Comparison of ENCODE assay signal across 36 mouse cellular contexts in the genomic region with DNA sequence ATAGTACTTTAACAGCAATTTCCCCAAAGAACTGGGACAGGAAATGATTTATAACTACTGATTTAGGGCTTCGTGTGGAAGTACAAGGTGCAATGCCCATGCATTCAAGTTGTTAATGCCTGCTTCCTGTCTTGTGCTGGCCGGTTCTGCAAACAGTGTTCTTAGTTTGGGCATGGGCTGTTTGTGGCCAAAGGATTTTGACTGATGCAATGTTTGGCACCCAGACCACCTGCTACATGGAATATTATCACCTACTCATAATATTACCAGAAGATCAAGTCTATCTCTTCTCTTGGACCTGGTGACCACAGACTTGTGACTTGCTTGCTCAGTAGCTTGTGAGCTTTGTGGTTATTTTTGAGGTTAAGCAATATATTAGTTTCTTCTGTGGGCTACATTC. TPM values are rescaled to one million over a fixed set of nuclear protein-coding genes. Genes with fewer than 3 reads are reported as not detected.
A peak's percentile ranks its signal among the peaks of the same experiment; 100 is the strongest.
DNase-seq lines count a peak whose midpoint lies in the region; ATAC-seq lines count a peak whose summit lies in the region.
"Had no signal": no experiment of that assay in that cellular context is flagged by ENCODE, and none has a peak within 500 bp of the region (broad histone marks: within the 10 kb centered on the region; RNA-seq: fewer than 3 reads in every experiment).

No protein-coding gene starts in this region.

- WGBS in kidney, embryonic 16.5 days = 56% methylated on average over 2 of the region's 2 CpGs
- WGBS in midbrain, embryonic 15.5 days = 97% methylated on average over 2 of the region's 2 CpGs

- H3K27me3 ChIP-seq in kidney, embryonic 16.5 days (ENCODE audit: insufficient read depth, low read length) = no peaks in the 10 kb centered on the region
- no peaks in the 10 kb centered on the region for H3K27me3 ChIP-seq in midbrain, embryonic 15.5 days (replicated peaks)
- H3K27me3 ChIP-seq: embryonic facial prominence, embryonic 13.5 days; heart, embryonic 13.5 days; hindbrain, embryonic 13.5 days; intestine, embryonic 15.5 days had no signal

- DNase-seq in 416B (ENCODE audit: low read depth) = peak; percentile 26
- DNase-seq in fibroblast of lung, adult 2 months (ENCODE audit: low read depth) = peak; percentile 30
- DNase-seq in right cerebral cortex, postnatal 25 days = no peak
- DNase-seq: adrenal gland, adult 2 months; adrenal gland, postnatal 14 days; B cell, adult 2 months; cerebellum, adult 11 months; cerebellum, adult 2 months; cerebellum, adult 9-11 months; cerebellum, postnatal 25 days; embryo, embryonic 11 days; forebrain, postnatal 0 days; gastrocnemius, adult 2 months; gastrocnemius, postnatal 14 days; heart, adult 2 months had no signal

- no peak overlapping the region for H3K9ac ChIP-seq in kidney, embryonic 16.5 days (replicated peaks; ENCODE audit: low read length)
- no peak overlapping the region for H3K9ac ChIP-seq in midbrain, embryonic 15.5 days
- H3K9ac ChIP-seq: embryonic facial prominence, embryonic 13.5 days; forebrain, postnatal 0 days; heart, embryonic 13.5 days; hindbrain, embryonic 13.5 days; intestine, embryonic 15.5 days had no signal

- H3K4me1 ChIP-seq in kidney, embryonic 16.5 days (ENCODE audit: insufficient read depth, low read length) = no peaks in the 10 kb centered on the region
- H3K4me1 ChIP-seq in midbrain, embryonic 15.5 days = no peaks in the 10 kb centered on the region
- H3K4me1 ChIP-seq: embryonic facial prominence, embryonic 10.5 days; embryonic facial prominence, embryonic 13.5 days; forebrain, embryonic 10.5 days; heart, embryonic 10.5 days; heart, embryonic 13.5 days; hindbrain, embryonic 10.5 days; hindbrain, embryonic 13.5 days; intestine, embryonic 15.5 days had no signal

- H3K4me2 ChIP-seq in kidney, embryonic 16.5 days (replicated peaks; ENCODE audit: low read depth, low read length) = no peak overlapping the region
- H3K4me2 ChIP-seq in midbrain, embryonic 15.5 days = no peak overlapping the region
- H3K4me2 ChIP-seq: embryonic facial prominence, embryonic 13.5 days; heart, embryonic 13.5 days; hindbrain, embryonic 13.5 days; intestine, embryonic 15.5 days had no signal

- no peaks in the 10 kb centered on the region for H3K9me3 ChIP-seq in kidney, embryonic 16.5 days (ENCODE audit: low read length)
- H3K9me3 ChIP-seq in midbrain, embryonic 15.5 days = no peaks in the 10 kb centered on the region
- H3K9me3 ChIP-seq: embryonic facial prominence, embryonic 10.5 days; embryonic facial prominence, embryonic 13.5 days; forebrain, embryonic 10.5 days; heart, embryonic 10.5 days; heart, embryonic 13.5 days; hindbrain, embryonic 10.5 days; hindbrain, embryonic 13.5 days; intestine, embryonic 15.5 days had no signal

- H3K27ac ChIP-seq in kidney, embryonic 16.5 days (ENCODE audit: low read length) = no peak overlapping the region
- no peak overlapping the region for H3K27ac ChIP-seq in midbrain, embryonic 15.5 days
- H3K27ac ChIP-seq: embryonic facial prominence, embryonic 10.5 days; embryonic facial prominence, embryonic 13.5 days; forebrain, embryonic 10.5 days; gastrocnemius, adult 2 months; heart, adult 2 months; heart, embryonic 10.5 days; heart, embryonic 13.5 days; hindbrain, embryonic 10.5 days; hindbrain, embryonic 13.5 days; intestine, embryonic 15.5 days had no signal

- no peaks in the 10 kb centered on the region for H3K36me3 ChIP-seq in kidney, embryonic 16.5 days (ENCODE audit: insufficient read depth, low read length)
- H3K36me3 ChIP-seq in midbrain, embryonic 15.5 days (replicated peaks) = no peaks in the 10 kb centered on the region
- H3K36me3 ChIP-seq: embryonic facial prominence, embryonic 10.5 days; embryonic facial prominence, embryonic 13.5 days; forebrain, embryonic 10.5 days; heart, embryonic 10.5 days; heart, embryonic 13.5 days; hindbrain, embryonic 10.5 days; hindbrain, embryonic 13.5 days; intestine, embryonic 15.5 days had no signal

- H3K4me3 ChIP-seq in kidney, embryonic 16.5 days (ENCODE audit: low read length) = no peak overlapping the region
- no peak overlapping the region for H3K4me3 ChIP-seq in midbrain, embryonic 15.5 days
- H3K4me3 ChIP-seq: embryonic facial prominence, embryonic 10.5 days; embryonic facial prominence, embryonic 13.5 days; erythroblast, embryonic 14.5 days; forebrain, embryonic 10.5 days; gastrocnemius, adult 2 months; heart, adult 2 months; heart, embryonic 10.5 days; heart, embryonic 13.5 days; hindbrain, embryonic 10.5 days; hindbrain, embryonic 13.5 days; intestine, embryonic 15.5 days had no signal

- 0 out of 2 replicates have a peak, but pooled peaks have one; percentile 38 for ATAC-seq in megakaryocyte, adult 5-6 weeks (ENCODE audit: poor library complexity, severe bottlenecking)
- ATAC-seq in kidney, embryonic 16.5 days (ENCODE audit: low FRiP score, low TSS enrichment) = no peak
- ATAC-seq in midbrain, embryonic 15.5 days (replicated peaks) = no peak
- ATAC-seq: CD4-positive, CD25-positive, alpha-beta regulatory T cell, adult 4 months; forebrain, embryonic 14.5 days; forebrain, postnatal 0 days; hindbrain, embryonic 16.5 days; intestine, embryonic 15.5 days had no signal

RNA-seq across cellular contexts. Expression of a gene that starts 16.2 kb away (rescaled TPM):
- total RNA-seq in megakaryocyte, adult 5-6 weeks (2015) = 0.36 and 0.48 TPM in 2 replicates
- 0.45 and 0.66 TPM in 2 replicates for total RNA-seq in megakaryocyte, adult 5-6 weeks (2017)
- not detected in 2 replicates for polyA plus RNA-seq in kidney, embryonic 16.5 days (2015; fragmentation: Nextera tagmentation; extraction: Ambion mirVana)
- polyA plus RNA-seq in midbrain, embryonic 15.5 days (2015; fragmentation: Nextera tagmentation; extraction: Ambion mirVana) = 0.08 TPM in 1 of 2 replicates, not detected in the other
- total RNA-seq: adrenal gland, adult 2 months; adrenal gland, postnatal 4 days; forebrain, postnatal 0 days; gastrocnemius, adult 2 months; heart, postnatal 25 days; MEL had no signal
- polyA plus RNA-seq: adrenal gland, adult 2 months; cerebellum, adult 2 months; cortical plate, adult 2 months; embryonic facial prominence, embryonic 10.5 days; embryonic facial prominence, embryonic 13.5 days; erythroblast, embryonic 14.5 days; forebrain, embryonic 10.5 days; forebrain, embryonic 14.5 days; forebrain, postnatal 0 days; frontal cortex, adult 2 months; gonadal fat pad, adult 2 months; heart, embryonic 10.5 days; hindbrain, embryonic 10.5 days; hindbrain, embryonic 13.5 days; hindbrain, embryonic 16.5 days had no signal
